Mouse (Mus musculus): ENCODE data around the gene Asic1. TPM values are rescaled to one million over a fixed set of nuclear protein-coding genes. Genes with fewer than 3 reads are reported as not detected.

Gene Asic1
- polyA plus RNA-seq, 1 experiment from 2014 or later: 29.0 TPM

GRCm38 (mm10) chr15:99729056-99729783, 59.1 kb downstream of the Asic1 start:
- Histone ChIP-seq H3K9me3 (peaks cover 8% of the 10 kb centered on the region), H3K4me1 (replicated peaks) (peaks cover 26% of the 10 kb centered on the region), H3K4me3 (no peak overlapping the region), H3K27me3 (ENCODE audit: insufficient read depth, poor library complexity, severe bottlenecking) (no peaks in the 10 kb centered on the region), H3K27ac (no peak overlapping the region), H3K36me3 (peaks cover 63% of the 10 kb centered on the region)
- no peak for DNase-seq (ENCODE audit: low spot score)
- WGBS: 97% methylated on average over 4 of the region's 4 CpGs

- no peak for DNase-seq (ENCODE audit: low spot score)
- no peaks in the 10 kb centered on the region for H3K27me3 ChIP-seq (ENCODE audit: insufficient read depth, poor library complexity, severe bottlenecking)
- peaks cover 83% of the 10 kb centered on the region for H3K36me3 ChIP-seq
- H3K4me1 ChIP-seq (replicated peaks): peaks cover 6% of the 10 kb centered on the region
- peaks cover 8% of the 10 kb centered on the region for H3K9me3 ChIP-seq
- no peak overlapping the region for H3K4me3 ChIP-seq
- WGBS: 92% methylated on average over 2 of the region's 2 CpGs
- no peak overlapping the region for H3K27ac ChIP-seq
These were observed 61.0 kb downstream of the Asic1 start for GRCm38 (mm10) chr15:99731167-99731566.

- no peak for DNase-seq (ENCODE audit: low spot score)
- H3K4me1 ChIP-seq (replicated peaks): peaks cover 1% of the 10 kb centered on the region
- peaks cover 8% of the 10 kb centered on the region for H3K9me3 ChIP-seq
- peaks cover 88% of the 10 kb centered on the region for H3K36me3 ChIP-seq
- H3K27ac ChIP-seq: no peak overlapping the region
- H3K27me3 ChIP-seq (ENCODE audit: insufficient read depth, poor library complexity, severe bottlenecking): no peaks in the 10 kb centered on the region
- WGBS: 90% methylated on average over 3 of the region's 3 CpGs
- no peak overlapping the region for H3K4me3 ChIP-seq
These were observed 61.5 kb downstream of the Asic1 start for GRCm38 (mm10) chr15:99731678-99732077.

GRCm38 (mm10) chr15:99733186-99733585, 63.0 kb downstream of the Asic1 start:
- Histone ChIP-seq H3K27me3 (ENCODE audit: insufficient read depth, poor library complexity, severe bottlenecking) (no peaks in the 10 kb centered on the region), H3K9me3 (peaks cover 8% of the 10 kb centered on the region), H3K4me3 (no peak overlapping the region), H3K27ac (no peak overlapping the region), H3K4me1 (replicated peaks) (no peaks in the 10 kb centered on the region), H3K36me3 (peaks cover 94% of the 10 kb centered on the region)
- WGBS: 97% methylated on average over 5 of the region's 5 CpGs
- no peak for DNase-seq (ENCODE audit: low spot score)

GRCm38 (mm10) chr15:99735631-99736030, 65.5 kb downstream of the Asic1 start:
- WGBS: 94% methylated on average over 2 of the region's 2 CpGs
- peaks cover 97% of the 10 kb centered on the region for H3K36me3 ChIP-seq

GRCm38 (mm10) chr15:99736675-99737074, 66.5 kb downstream of the Asic1 start:
- peaks cover 98% of the 10 kb centered on the region for H3K36me3 ChIP-seq
- no peak for DNase-seq (ENCODE audit: low spot score)
- WGBS: 91% methylated on average over 11 of the region's 11 CpGs

More at GRCm38 (mm10) chr15:99735631-99736030, 65.5 kb downstream of the Asic1 start:
- Histone ChIP-seq H3K4me3 (no peak overlapping the region), H3K27me3 (ENCODE audit: insufficient read depth, poor library complexity, severe bottlenecking) (no peaks in the 10 kb centered on the region), H3K27ac (no peak overlapping the region), H3K4me1 (replicated peaks) (no peaks in the 10 kb centered on the region), H3K9me3 (no peaks in the 10 kb centered on the region)
- no peak for DNase-seq (ENCODE audit: low spot score)

GRCm38 (mm10) chr15:99740229-99740628, 70.1 kb downstream of the Asic1 start:
- peaks cover 99% of the 10 kb centered on the region for H3K36me3 ChIP-seq
- no peak overlapping the region for H3K4me3 ChIP-seq
- H3K27me3 ChIP-seq (ENCODE audit: insufficient read depth, poor library complexity, severe bottlenecking): no peaks in the 10 kb centered on the region
- no peaks in the 10 kb centered on the region for H3K4me1 ChIP-seq (replicated peaks)
- 92% methylated on average over 4 of the region's 4 CpGs for WGBS
- H3K27ac ChIP-seq: no peak overlapping the region
- no peaks in the 10 kb centered on the region for H3K9me3 ChIP-seq
- no peak for DNase-seq (ENCODE audit: low spot score)

More at GRCm38 (mm10) chr15:99736675-99737074, 66.5 kb downstream of the Asic1 start:
- Histone ChIP-seq H3K4me1 (replicated peaks) (no peaks in the 10 kb centered on the region), H3K27ac (no peak overlapping the region), H3K27me3 (ENCODE audit: insufficient read depth, poor library complexity, severe bottlenecking) (no peaks in the 10 kb centered on the region), H3K4me3 (no peak overlapping the region), H3K9me3 (no peaks in the 10 kb centered on the region)

Other genes with a start within 250 kb of the Asic1 start
- gene Nckap5l, start 212.6 kb upstream of the Asic1 start, polyA plus RNA-seq (2016; fragmentation: Nextera tagmentation; extraction: Ambion mirVana): 13.5 and 15.8 TPM in 2 replicates
- gene Bcdin3d, start 195.6 kb upstream of the Asic1 start, polyA plus RNA-seq (2016; fragmentation: Nextera tagmentation; extraction: Ambion mirVana): 19.3 and 20.2 TPM in 2 replicates
- 0.63 and 1.1 TPM in 2 replicates for gene Faim2, start 142.2 kb upstream of the Asic1 start, polyA plus RNA-seq (2016; fragmentation: Nextera tagmentation; extraction: Ambion mirVana)
- gene Aqp2, start 91.3 kb upstream of the Asic1 start, polyA plus RNA-seq (2016; fragmentation: Nextera tagmentation; extraction: Ambion mirVana): not detected in 2 replicates
- 0.46 and 1.6 TPM in 2 replicates for gene Aqp5, start 79.6 kb upstream of the Asic1 start, polyA plus RNA-seq (2016; fragmentation: Nextera tagmentation; extraction: Ambion mirVana)
- 0.35 and 0.90 TPM in 2 replicates for gene Aqp6, start 69.0 kb upstream of the Asic1 start, polyA plus RNA-seq (2016; fragmentation: Nextera tagmentation; extraction: Ambion mirVana)
- gene Racgap1, start 18.7 kb upstream of the Asic1 start, polyA plus RNA-seq (2016; fragmentation: Nextera tagmentation; extraction: Ambion mirVana): 193 and 219 TPM in 2 replicates
- gene Smarcd1, start 31.8 kb downstream of the Asic1 start, polyA plus RNA-seq (2016; fragmentation: Nextera tagmentation; extraction: Ambion mirVana): 101 and 118 TPM in 2 replicates
- not detected in 2 replicates for gene Gm17349, start 35.1 kb downstream of the Asic1 start, polyA plus RNA-seq (2016; fragmentation: Nextera tagmentation; extraction: Ambion mirVana)
- gene Gpd1, start 47.1 kb downstream of the Asic1 start, polyA plus RNA-seq (2016; fragmentation: Nextera tagmentation; extraction: Ambion mirVana): 0.54 and 0.78 TPM in 2 replicates
- gene Cox14, start 55.2 kb downstream of the Asic1 start, polyA plus RNA-seq (2016; fragmentation: Nextera tagmentation; extraction: Ambion mirVana): 152 and 174 TPM in 2 replicates
- gene Cers5, start 102.5 kb downstream of the Asic1 start, polyA plus RNA-seq (2016; fragmentation: Nextera tagmentation; extraction: Ambion mirVana): 59.1 and 61.3 TPM in 2 replicates
- gene Lima1, start 205.1 kb downstream of the Asic1 start, polyA plus RNA-seq (2016; fragmentation: Nextera tagmentation; extraction: Ambion mirVana): 29.5 and 33.4 TPM in 2 replicates

Data from hindbrain, embryonic 10.5 days (tissue).